Mouse (Mus musculus) bone marrow, adult 2 months (tissue): Measurements from ENCODE around the gene Zfp809. TPM values are rescaled to one million over a fixed set of nuclear protein-coding genes. Genes with fewer than 3 reads are reported as not detected.
A peak's percentile ranks its signal among the peaks of the same experiment; 100 is the strongest.

Experiments
- H3K27ac ChIP-seq: fragments of 200-500 bp; 2 replicates; pipeline ENCODE4 v1.5.1; 2012; ENCODE audit warnings: low read depth, mild to moderate bottlenecking, control low read depth, inconsistent platforms, low read length; ENCODE audit not compliant: control insufficient read depth, poor library complexity, insufficient read depth
- H3K4me1 ChIP-seq: fragments of 200-500 bp; 2 replicates; pipeline ENCODE4 v1.6.1; 2011; ENCODE audit warnings: low read length; ENCODE audit not compliant: control insufficient read depth, insufficient read depth
- H3K4me3 ChIP-seq: fragments of 200-500 bp; replicated peaks from 2 replicates; pipeline ENCODE3; 2011; ENCODE audit warnings: mild to moderate bottlenecking, low read depth, low read length, control low read depth; ENCODE audit not compliant: control insufficient read depth
- CTCF ChIP-seq: fragments of 200-500 bp; IDR thresholded peaks from 2 replicates; pipeline ENCODE4 v1.5.1; 2011; ENCODE audit warnings: low read length, control low read depth; ENCODE audit not compliant: control insufficient read depth, insufficient read depth
- POLR2A ChIP-seq: fragments of 200-500 bp; IDR thresholded peaks from 2 replicates; pipeline ENCODE4 v1.6.1; 2011; ENCODE audit warnings: low read depth, mild to moderate bottlenecking, control low read depth, low read length, borderline replicate concordance; ENCODE audit not compliant: control insufficient read depth
- WGBS: fragments of 180-500 bp; shearing (Covaris S2); methylation state at CpG from one replicate; pipeline ENCODE4 v1.1.7; 2018; 5-methylcytosine and 5-hydroxymethylcytosine counted together
- polyA plus RNA-seq: library from polyadenylated mRNA; stranded (reverse); fragments of >200 nt; gene quantifications from 2 replicates; pipeline ENCODE4 v1.2.4, GENCODE M21; 2011; ENCODE audit warnings: low replicate concordance; ENCODE audit not compliant: missing spikeins, insufficient read depth, insufficient read length

Gene Zfp809
- polyA plus RNA-seq, 1 experiment, result 29.0 TPM

GRCm38 (mm10) chr9:22258784-22259183 is 33.3 kb downstream of the Zfp809 start:
- no peak for TF ChIP-seq POLR2A
- TF ChIP-seq CTCF, result no peak
- no peak overlapping the region for H3K27ac ChIP-seq
- WGBS, result 86% methylated on average over 8 of the region's 8 CpGs
- H3K4me1 ChIP-seq, result no peaks in the 10 kb centered on the region
- no peak overlapping the region for H3K4me3 ChIP-seq

DNA sequence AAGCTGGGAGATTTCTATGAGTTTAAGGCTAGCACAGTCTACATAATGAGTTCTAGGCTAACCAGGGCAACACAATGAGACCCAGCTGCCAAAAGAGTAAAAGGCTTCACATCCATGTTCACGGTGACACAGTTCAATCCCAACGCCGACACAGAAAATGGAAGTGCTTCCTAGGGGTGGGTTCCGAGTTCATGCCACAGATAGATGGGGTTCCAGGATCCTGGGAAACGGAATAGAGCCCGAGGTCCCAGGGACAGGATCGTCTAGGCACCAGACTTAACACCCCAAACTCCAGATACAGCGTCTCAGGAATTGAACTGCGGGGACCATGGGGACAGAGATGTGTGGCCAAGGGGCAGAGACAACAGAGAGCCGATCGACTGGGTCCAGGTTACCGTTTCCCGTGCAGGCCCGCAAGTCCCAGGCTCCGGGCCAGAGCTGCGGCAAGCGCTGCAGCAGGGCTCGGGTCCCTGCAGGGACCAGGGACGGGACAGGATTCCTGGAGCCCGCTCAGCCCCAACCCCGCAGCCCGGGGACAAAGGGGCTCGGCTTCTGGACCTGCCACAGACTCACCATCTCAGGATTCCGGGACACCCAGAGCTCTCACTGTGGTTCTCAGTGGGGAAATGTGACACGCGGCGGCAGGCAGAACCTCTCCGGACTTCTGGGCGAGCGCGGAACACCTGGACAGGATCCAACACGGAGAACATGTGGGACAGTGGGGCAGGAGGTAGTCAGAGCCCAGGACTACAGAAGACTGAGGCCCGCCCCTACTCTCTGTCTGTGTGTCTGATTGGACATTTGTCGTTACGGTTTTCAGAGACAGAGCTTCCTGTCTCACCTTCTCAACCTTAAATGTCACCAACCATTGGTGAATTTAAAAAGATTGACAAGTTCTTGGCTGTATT is 33.9 kb downstream of the Zfp809 start, which contains the start of gene Zfp599:
TSS of gene Zfp599 (minus strand) at position 712 of the 908 bp plus-strand sequence.
- Histone ChIP-seq H3K4me1 (no peaks in the 10 kb centered on the region), H3K4me3 (peak within 1 kb of the TSS; percentile 90), H3K27ac (peak within 1 kb of the TSS; percentile 21; the same call in 1 of the 2 replicates)
- TF ChIP-seq CTCF (no peak), POLR2A (no peak)
- 1% methylated on average over 35 of the region's 35 CpGs for WGBS

GRCm38 (mm10) chr9:22260092-22260422 is 34.5 kb downstream of the Zfp809 start:
- no peak overlapping the region for H3K27ac ChIP-seq
- no peak overlapping the region for H3K4me3 ChIP-seq
- 32% methylated on average over 3 of the region's 3 CpGs for WGBS
- no peak for TF ChIP-seq POLR2A
- TF ChIP-seq CTCF, result no peak
- no peaks in the 10 kb centered on the region for H3K4me1 ChIP-seq

- TF ChIP-seq POLR2A, result no peak
- TF ChIP-seq CTCF, result no peak
- H3K27ac ChIP-seq, result no peak overlapping the region
- no peaks in the 10 kb centered on the region for H3K4me1 ChIP-seq
- 54% methylated on average over 1 of the region's 1 CpGs for WGBS
- H3K4me3 ChIP-seq, result no peak overlapping the region
These were observed 36.1 kb downstream of the Zfp809 start for GRCm38 (mm10) chr9:22261594-22261993.

- no peaks in the 10 kb centered on the region for H3K4me1 ChIP-seq
- no peak overlapping the region for H3K27ac ChIP-seq
- 87% methylated on average over 10 of the region's 10 CpGs for WGBS
- H3K4me3 ChIP-seq, result no peak overlapping the region
- TF ChIP-seq POLR2A (no peak), CTCF (no peak)
These were observed 37.1 kb downstream of the Zfp809 start for GRCm38 (mm10) chr9:22262611-22263010.

DNA sequence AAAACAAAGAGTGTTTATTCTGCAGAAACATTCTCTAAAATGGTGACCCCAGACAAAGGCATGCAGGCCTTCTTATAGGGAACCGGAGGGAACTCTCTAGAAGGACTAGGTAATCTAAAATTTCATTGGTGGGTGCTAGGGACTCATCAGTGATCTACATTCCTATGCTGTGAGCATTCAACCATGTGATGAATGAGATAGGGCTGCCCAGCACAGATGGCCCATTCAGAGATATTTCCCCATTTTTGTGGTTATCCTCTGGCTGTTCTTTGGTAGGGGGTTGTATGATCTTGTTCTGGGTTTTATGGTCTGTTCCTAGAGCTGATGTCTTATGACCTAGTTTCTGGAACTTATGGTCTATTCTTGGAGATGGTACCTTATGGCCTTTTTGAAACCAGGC is 43.4 kb downstream of the Zfp809 start:
- no peak overlapping the region for H3K4me3 ChIP-seq
- no peaks in the 10 kb centered on the region for H3K4me1 ChIP-seq
- TF ChIP-seq CTCF (no peak), POLR2A (no peak)
- H3K27ac ChIP-seq, result no peak overlapping the region
- 84% methylated on average over 1 of the region's 1 CpGs for WGBS

- no peaks in the 10 kb centered on the region for H3K4me1 ChIP-seq
- 84% methylated on average over 4 of the region's 4 CpGs for WGBS
- TF ChIP-seq CTCF (no peak), POLR2A (no peak)
- H3K27ac ChIP-seq, result no peak overlapping the region
- no peak overlapping the region for H3K4me3 ChIP-seq
These were observed 53.2 kb downstream of the Zfp809 start for GRCm38 (mm10) chr9:22278733-22279132.

Other genes with a start within 250 kb of the Zfp809 start
- gene Rgl3, start 236.3 kb upstream of the Zfp809 start, polyA plus RNA-seq, result 1.6 and 5.0 TPM in 2 replicates
- not detected in 2 replicates for gene Ccdc151, start 223.1 kb upstream of the Zfp809 start, polyA plus RNA-seq
- gene Prkcsh, start 222.9 kb upstream of the Zfp809 start, polyA plus RNA-seq, result 20.8 and 35.2 TPM in 2 replicates
- 1.1 TPM in 1 of 2 replicates, not detected in the other for gene Elavl3, start 173.7 kb upstream of the Zfp809 start, polyA plus RNA-seq
- gene Gm49318, start 154.5 kb upstream of the Zfp809 start, polyA plus RNA-seq, result not detected in 2 replicates
- 12.8 and 15.3 TPM in 2 replicates for gene Zfp653, start 154.3 kb upstream of the Zfp809 start, polyA plus RNA-seq
- 10.4 and 18.7 TPM in 2 replicates for gene Ecsit, start 140.3 kb upstream of the Zfp809 start, polyA plus RNA-seq
- gene Cnn1, start 126.5 kb upstream of the Zfp809 start, polyA plus RNA-seq, result not detected in 2 replicates
- 39.9 and 54.1 TPM in 2 replicates for gene Elof1, start 108.5 kb upstream of the Zfp809 start, polyA plus RNA-seq
- 89.7 and 103 TPM in 2 replicates for gene Acp5, start 90.0 kb upstream of the Zfp809 start, polyA plus RNA-seq
- gene Pigyl, start 68.9 kb upstream of the Zfp809 start, polyA plus RNA-seq, result 10.5 and 23.3 TPM in 2 replicates
- gene Zfp872, start 37.6 kb upstream of the Zfp809 start, polyA plus RNA-seq, result not detected in 2 replicates
- gene Zfp599, start 34.2 kb downstream of the Zfp809 start, polyA plus RNA-seq, result 1.9 TPM in 1 of 2 replicates, not detected in the other
- gene Zfp810, start 81.9 kb downstream of the Zfp809 start, polyA plus RNA-seq, result 10.3 and 20.5 TPM in 2 replicates
- 26.1 and 35.5 TPM in 2 replicates for gene Anln, start 163.5 kb downstream of the Zfp809 start, polyA plus RNA-seq
- 4.9 and 8.9 TPM in 2 replicates for gene 9530077C05Rik, start 185.8 kb downstream of the Zfp809 start, polyA plus RNA-seq
- not detected in 2 replicates for gene Gm17545, start 228.6 kb downstream of the Zfp809 start, polyA plus RNA-seq
- 42.4 and 64.8 TPM in 2 replicates for gene Rp9, start 244.0 kb downstream of the Zfp809 start, polyA plus RNA-seq